Mouse (Mus musculus): ENCODE measurements around the gene Rbm31y. TPM values are rescaled to one million over a fixed set of nuclear protein-coding genes. Genes with fewer than 3 reads are reported as not detected.

Gene Rbm31y
- polyA plus RNA-seq (2014; fragmentation: Illumina TruSeq; extraction: RNeasy Lipid Tissue Mini Kit (QIAGEN cat#74804); ENCODE audit: low read depth, low replicate concordance): not detected

GRCm38 (mm10) chrY:17400461-17400860, at the start of gene Rbm31y:
Rbm31y (plus strand) TSS chrY:17400761.

